Mouse (Mus musculus): ENCODE results near the gene Megf8. TPM values are rescaled to one million over a fixed set of nuclear protein-coding genes. Genes with fewer than 3 reads are reported as not detected.
"Not testable (repeated sequence)": the region's sequence is repeated elsewhere in the genome, so short reads cannot be mapped to it uniquely, and the experiment has no call there.

The Megf8 gene
- total RNA-seq, 1 experiment, result 47.5 TPM

DNA sequence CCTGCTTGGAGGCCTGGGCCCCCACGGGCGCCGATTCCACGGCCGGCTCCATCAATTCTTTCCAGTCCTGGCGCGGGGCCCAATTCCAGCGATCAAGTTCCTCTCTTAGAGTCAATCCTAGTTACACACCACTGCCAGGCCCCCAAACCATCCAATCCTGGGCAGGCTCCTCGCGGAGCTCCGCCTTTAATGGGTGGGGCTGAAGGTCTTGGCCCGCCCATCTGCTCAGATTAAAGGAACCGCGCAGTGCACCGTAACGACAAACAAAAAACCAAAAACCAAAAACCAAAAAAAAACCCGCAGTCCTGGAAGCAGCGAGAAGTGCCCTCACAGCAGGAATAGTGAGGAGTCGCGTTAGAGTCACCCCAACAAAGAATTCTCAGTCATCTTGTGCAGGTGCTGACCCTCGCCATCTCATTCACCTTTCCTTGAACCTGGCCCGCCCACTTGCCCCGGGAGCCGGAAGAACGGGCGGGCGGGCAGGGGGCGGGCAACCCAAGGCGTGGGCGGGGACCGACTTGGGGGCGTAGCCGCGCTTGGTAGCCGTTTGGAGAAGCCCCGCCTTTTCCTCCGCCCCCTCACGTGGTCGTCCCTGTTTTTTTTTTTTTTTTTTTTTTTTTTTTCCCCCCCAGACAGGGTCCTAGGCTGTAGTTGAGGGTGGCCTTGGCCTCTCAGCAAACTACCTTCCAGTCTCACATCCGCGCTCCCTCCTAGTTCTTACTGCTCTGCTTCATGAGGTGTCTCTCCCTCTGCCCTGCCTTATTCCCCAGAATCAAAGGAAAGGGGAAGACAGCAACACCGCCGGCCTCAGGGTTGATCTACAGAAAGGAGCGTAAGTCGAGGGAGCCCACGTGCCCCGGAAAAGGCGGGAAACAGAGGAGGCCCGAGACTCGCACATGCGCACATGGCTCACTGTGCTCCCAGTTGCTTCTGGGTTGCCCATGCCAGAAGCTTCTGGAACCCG lies 78.9 kb downstream of the Megf8 start:
- in situ Hi-C loops (cut with MboI; ENCODE audit: low sequenced_read_pairs in 2 of 2, unreplicated experiment in 2 of 2), result no loop called here
- H3K9me3 ChIP-seq (ENCODE audit: control insufficient read depth, insufficient read depth, low read depth, low read length), result no peaks in the 10 kb centered on the region

DNA sequence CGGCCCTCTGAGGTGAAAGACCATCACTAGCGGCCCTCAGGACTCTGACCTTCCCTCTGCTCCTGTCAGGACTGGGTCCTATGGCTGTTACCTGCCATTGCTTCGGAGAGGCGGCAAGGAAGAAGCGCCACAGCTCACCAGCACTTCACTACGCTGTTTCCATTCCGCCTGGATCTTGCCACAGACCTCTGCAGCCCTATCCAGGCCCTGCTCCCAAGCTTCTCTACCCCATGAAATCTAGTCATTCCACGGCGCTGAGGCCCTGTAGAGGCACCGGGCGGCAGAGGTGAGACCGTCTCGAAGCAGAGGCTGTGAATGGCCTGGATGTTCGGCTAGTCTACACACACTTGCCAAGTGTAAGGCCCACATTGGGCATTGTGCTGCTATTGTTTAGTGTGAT lies 79.7 kb downstream of the Megf8 start:
- TF ChIP-seq MAFK (IDR thresholded peaks at IDR 0.05; ENCODE audit: insufficient read depth, low read depth, low read length) (no peak), HCFC1 (IDR thresholded peaks at IDR 0.05; ENCODE audit: borderline replicate concordance, insufficient read depth, low read length) (no peak)
- no peaks in the 10 kb centered on the region for H3K9me3 ChIP-seq (ENCODE audit: control insufficient read depth, insufficient read depth, low read depth, low read length)
- DNase-seq (ENCODE audit: low read depth, low spot score), result no peak
- peaks cover 2 to 7% of the 10 kb centered on the region in 2 experiments; a peak in 1 of 4 replicates for H3K4me1 ChIP-seq (ENCODE audit: control insufficient read depth in 2 of 2, insufficient read depth in 2 of 2, low read length in 2 of 2, poor library complexity in 1 of 2)
- H3K36me3 ChIP-seq (ENCODE audit: control insufficient read depth, insufficient read depth, low read length, poor library complexity, severe bottlenecking), result no peaks in the 10 kb centered on the region
- peak overlapping the region; percentile 26 to 31 for H3K4me3 ChIP-seq (ENCODE audit: insufficient read depth in 1 of 2, low read depth in 1 of 2, low read length in 2 of 2, poor library complexity in 1 of 2, severe bottlenecking in 1 of 2)
- in situ Hi-C loops (cut with MboI; ENCODE audit: low sequenced_read_pairs in 2 of 2, unreplicated experiment in 2 of 2), result no loop called here
- H3K9ac ChIP-seq (ENCODE audit: insufficient read depth, low read depth, low read length, poor library complexity, severe bottlenecking), result peak overlapping the region; percentile 9; the same call in 1 of the 2 replicates
- H3K27ac ChIP-seq (ENCODE audit: insufficient read depth, low read depth, low read length, poor library complexity, severe bottlenecking), result no peak overlapping the region

More for the DNA sequence above, 78.9 kb downstream of the Megf8 start:
- peak; percentile 92 for DNase-seq (ENCODE audit: low read depth, low spot score)
- Histone ChIP-seq H3K4me1 (ENCODE audit: control insufficient read depth in 2 of 2, insufficient read depth in 2 of 2, low read length in 2 of 2, poor library complexity in 1 of 2) (peaks cover 2 to 7% of the 10 kb centered on the region in 2 experiments; a peak in 1 of 4 replicates), H3K36me3 (ENCODE audit: control insufficient read depth, insufficient read depth, low read length, poor library complexity, severe bottlenecking) (no peaks in the 10 kb centered on the region), H3K9ac (ENCODE audit: insufficient read depth, low read depth, low read length, poor library complexity, severe bottlenecking) (peak overlapping the region; percentile 76), H3K4me3 (ENCODE audit: insufficient read depth in 1 of 2, low read depth in 1 of 2, low read length in 2 of 2, poor library complexity in 1 of 2, severe bottlenecking in 1 of 2) (peak overlapping the region; percentile 73 to 92), H3K27ac (ENCODE audit: insufficient read depth, low read depth, low read length, poor library complexity, severe bottlenecking) (peak overlapping the region; percentile 73)
- TF ChIP-seq CHD2 (IDR thresholded peaks at IDR 0.05; ENCODE audit: low read depth, low read length), result no peak
- peak; percentile 24; the same call in 1 of the 2 replicates for TF ChIP-seq HCFC1 (IDR thresholded peaks at IDR 0.05; ENCODE audit: borderline replicate concordance, insufficient read depth, low read length)
- TF ChIP-seq ZNF384 (IDR thresholded peaks at IDR 0.05; ENCODE audit: low read depth, low read length), result peak; percentile 99
- no peak for TF ChIP-seq MAFK (IDR thresholded peaks at IDR 0.05; ENCODE audit: insufficient read depth, low read depth, low read length)

- Histone ChIP-seq H3K36me3 (ENCODE audit: control insufficient read depth, insufficient read depth, low read length, poor library complexity, severe bottlenecking) (no peaks in the 10 kb centered on the region), H3K27ac (ENCODE audit: insufficient read depth, low read depth, low read length, poor library complexity, severe bottlenecking) (no peak within 1 kb of the TSS), H3K4me1 (ENCODE audit: control insufficient read depth in 2 of 2, insufficient read depth in 2 of 2, low read length in 2 of 2, poor library complexity in 1 of 2) (peaks cover 2 to 10% of the 10 kb centered on the region in 2 experiments; a peak in 2 of 4 replicates), H3K9me3 (ENCODE audit: control insufficient read depth, insufficient read depth, low read depth, low read length) (no peaks in the 10 kb centered on the region), H3K4me3 (ENCODE audit: insufficient read depth in 1 of 2, low read depth in 1 of 2, low read length in 2 of 2, poor library complexity in 1 of 2, severe bottlenecking in 1 of 2) (no peak within 1 kb of the TSS), H3K9ac (ENCODE audit: insufficient read depth, low read depth, low read length, poor library complexity, severe bottlenecking) (no peak within 1 kb of the TSS)
- no peak for DNase-seq (ENCODE audit: low read depth, low spot score)
- in situ Hi-C loops (cut with MboI; ENCODE audit: low sequenced_read_pairs in 2 of 2, unreplicated experiment in 2 of 2), result no loop called here
- no peak for TF ChIP-seq ZNF384 (IDR thresholded peaks at IDR 0.05; ENCODE audit: low read depth, low read length)
- TF ChIP-seq MAFK (IDR thresholded peaks at IDR 0.05; ENCODE audit: insufficient read depth, low read depth, low read length), result no peak
- no peak for TF ChIP-seq CHD2 (IDR thresholded peaks at IDR 0.05; ENCODE audit: low read depth, low read length)
- TF ChIP-seq ZC3H11A (IDR thresholded peaks at IDR 0.05; ENCODE audit: borderline replicate concordance, low read depth, low read length), result no peak
- no peak for TF ChIP-seq HCFC1 (IDR thresholded peaks at IDR 0.05; ENCODE audit: borderline replicate concordance, insufficient read depth, low read length)
These were observed 81.6 kb downstream of the Megf8 start, which contains the start of gene Lipe for GRCm38 (mm10) chr7:25398610-25399009. Lipe (minus strand) TSS chr7:25398710.

DNA sequence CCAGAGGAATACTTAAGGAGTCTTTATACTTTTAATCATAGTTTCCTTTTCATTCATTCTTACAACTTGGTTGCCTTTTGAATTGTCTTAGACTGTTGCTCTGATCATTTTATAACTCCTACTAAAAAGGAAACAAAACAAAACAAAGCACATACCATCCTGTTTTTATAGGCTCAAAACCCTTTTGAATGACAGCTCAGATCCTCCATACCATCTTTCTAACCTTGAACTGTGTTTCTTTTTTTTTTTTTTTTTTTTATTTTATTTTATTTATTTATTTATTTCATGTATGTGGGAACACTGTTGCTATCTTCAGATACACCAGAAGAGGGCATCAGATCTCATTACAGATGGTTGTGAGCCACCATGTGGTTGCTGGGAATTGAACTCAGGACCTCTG lies 82.1 kb downstream of the Megf8 start:
- H3K9me3 ChIP-seq (ENCODE audit: control insufficient read depth, insufficient read depth, low read depth, low read length); H3K9ac ChIP-seq (ENCODE audit: insufficient read depth, low read depth, low read length, poor library complexity, severe bottlenecking); H3K4me1 ChIP-seq (ENCODE audit: control insufficient read depth in 2 of 2, insufficient read depth in 2 of 2, low read length in 2 of 2, poor library complexity in 1 of 2); DNase-seq (ENCODE audit: low read depth, low spot score); H3K36me3 ChIP-seq (ENCODE audit: control insufficient read depth, insufficient read depth, low read length, poor library complexity, severe bottlenecking); H3K27ac ChIP-seq (ENCODE audit: insufficient read depth, low read depth, low read length, poor library complexity, severe bottlenecking); in situ Hi-C loops (cut with MboI; ENCODE audit: low sequenced_read_pairs in 2 of 2, unreplicated experiment in 2 of 2); H3K4me3 ChIP-seq (ENCODE audit: insufficient read depth in 1 of 2, low read depth in 1 of 2, low read length in 2 of 2, poor library complexity in 1 of 2, severe bottlenecking in 1 of 2): not testable (repeated sequence)
- TF ChIP-seq ZNF384 (IDR thresholded peaks at IDR 0.05; ENCODE audit: low read depth, low read length), result peak; percentile 78
